Mouse (Mus musculus) right cerebral cortex, adult 18-20 months (tissue): Measurements from ENCODE around the gene Hectd4.
A peak's percentile ranks its signal among the peaks of the same experiment; 100 is the strongest.
"Not testable (repeated sequence)": the region's sequence is repeated elsewhere in the genome, so short reads cannot be mapped to it uniquely, and the experiment has no call there.

Experiments used
- DNase-seq: peaks from one replicate; pipeline ENCODE4 v3.0.0; 2022; ENCODE audit warnings: mixed read lengths

The Hectd4 gene

GRCm38 (mm10) chr5:121366449-121367225, 146.6 kb downstream of the Hectd4 start:
- no peak for DNase-seq

DNA sequence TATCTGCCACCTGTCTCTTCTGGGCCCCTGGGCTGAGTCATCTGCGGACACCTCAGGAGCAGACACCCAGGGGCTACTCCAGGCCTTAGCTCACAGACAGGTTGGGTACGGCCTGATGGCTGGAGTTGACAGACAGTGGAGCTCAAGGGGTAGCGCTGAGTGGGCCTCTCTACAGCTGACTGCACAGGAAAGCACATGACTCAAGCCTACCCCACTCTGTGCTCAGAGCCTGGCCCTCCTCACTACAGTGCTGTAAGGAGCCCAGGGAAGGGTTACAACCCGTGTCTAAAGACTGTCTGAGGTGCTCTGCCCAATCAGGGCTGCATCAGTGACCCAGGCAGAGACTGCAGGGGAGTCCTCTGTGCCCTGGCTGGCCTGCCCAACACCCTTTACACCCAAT, 147.2 kb downstream of the Hectd4 start:
- DNase-seq: no peak

DNA sequence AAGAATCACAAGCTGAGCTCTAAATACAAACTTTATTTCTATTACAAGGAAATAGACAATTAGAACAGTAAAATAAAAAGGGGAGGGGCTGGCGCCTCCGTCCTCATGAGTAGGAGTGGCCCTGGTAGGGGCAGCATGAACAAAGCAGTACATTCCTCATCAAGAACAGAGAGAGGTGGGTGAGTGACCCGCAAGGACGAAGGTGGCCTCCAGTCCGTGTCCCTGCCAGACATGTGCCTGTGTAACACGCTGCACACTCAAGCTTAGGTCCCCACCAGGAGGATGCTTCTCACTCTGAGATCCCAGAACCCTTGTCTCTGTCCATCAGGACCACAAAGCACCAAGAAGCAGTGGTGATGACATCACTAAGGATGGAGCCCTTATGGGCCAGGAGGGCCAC, 151.7 kb downstream of the Hectd4 start:
- no peak for DNase-seq

- no peak for DNase-seq
Observed at GRCm38 (mm10) chr5:121374790-121375189, 154.8 kb downstream of the Hectd4 start.

GRCm38 (mm10) chr5:121376972-121377371, 157.0 kb downstream of the Hectd4 start:
- not testable (repeated sequence) for DNase-seq

DNA sequence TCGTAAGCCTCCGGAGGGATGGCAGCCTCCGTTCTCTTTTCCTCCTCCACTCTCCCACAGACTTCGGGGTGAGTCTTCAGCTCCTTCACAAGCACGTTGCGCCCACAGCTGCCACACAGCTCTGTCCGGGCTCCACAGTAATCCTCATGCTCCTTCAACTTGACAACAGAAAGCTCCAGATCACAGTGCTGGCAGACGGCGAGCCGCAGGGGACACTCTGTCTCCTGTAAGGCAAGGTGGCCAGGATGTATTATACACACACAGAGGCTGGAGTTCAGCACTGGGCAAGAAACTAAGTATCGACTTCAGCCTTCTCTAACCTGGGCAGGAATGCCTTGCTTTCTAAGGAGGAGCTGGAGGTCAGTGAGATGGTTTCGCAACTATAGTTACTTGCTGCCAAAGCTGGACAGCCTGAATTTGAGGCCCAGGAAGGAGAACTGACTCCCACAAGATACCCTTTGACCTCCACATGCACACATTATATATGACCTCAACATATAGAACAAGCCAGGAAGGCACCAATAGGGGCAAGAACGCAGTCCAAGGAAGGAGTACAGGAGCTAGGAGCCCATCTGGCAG, 158.7 kb downstream of the Hectd4 start:
- no peak for DNase-seq

- no peak for DNase-seq
Observed at GRCm38 (mm10) chr5:121380692-121381091, 160.7 kb downstream of the Hectd4 start.

- no peak for DNase-seq
Observed at GRCm38 (mm10) chr5:121383857-121384756, 164.1 kb downstream of the Hectd4 start.

- DNase-seq: peak; percentile 55
Observed at GRCm38 (mm10) chr5:121384757-121385460, 164.9 kb downstream of the Hectd4 start.

DNA sequence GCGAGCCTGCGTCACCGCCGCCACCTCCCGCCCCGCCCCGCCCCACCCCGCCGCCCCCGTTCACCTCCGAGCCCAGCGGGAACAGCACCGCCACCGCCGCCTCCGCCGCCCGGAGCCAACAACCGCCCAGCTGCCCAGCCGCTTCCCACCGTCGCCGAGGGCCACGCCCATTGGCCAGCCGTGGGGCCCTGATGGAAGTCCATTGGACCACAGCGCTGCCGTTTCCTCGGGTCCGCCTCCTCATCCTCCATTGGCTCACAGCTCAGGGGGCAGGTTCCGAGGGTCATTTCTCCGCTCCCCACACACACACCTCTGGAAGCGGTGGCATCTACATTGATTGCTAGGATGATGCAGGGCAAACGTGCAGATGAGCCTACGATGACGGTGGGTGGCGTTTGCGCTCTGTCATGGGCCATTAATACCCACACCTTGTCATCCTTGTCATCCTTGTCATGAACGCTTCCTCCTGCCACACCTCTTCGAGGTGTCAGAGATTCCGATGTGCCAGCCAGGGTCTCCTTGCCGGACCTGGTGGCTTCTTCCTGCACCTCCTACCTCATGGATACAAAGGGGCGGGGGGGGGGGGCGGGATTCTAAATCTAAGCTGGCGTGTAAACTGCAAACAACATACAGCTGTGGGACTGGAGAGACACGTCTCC, 165.6 kb downstream of the Hectd4 start, which contains the start of gene Trafd1:
Gene Trafd1, minus strand, starts transcription at position 172 of the 659 bp plus-strand sequence.
- peak; percentile 96 for DNase-seq

DNA sequence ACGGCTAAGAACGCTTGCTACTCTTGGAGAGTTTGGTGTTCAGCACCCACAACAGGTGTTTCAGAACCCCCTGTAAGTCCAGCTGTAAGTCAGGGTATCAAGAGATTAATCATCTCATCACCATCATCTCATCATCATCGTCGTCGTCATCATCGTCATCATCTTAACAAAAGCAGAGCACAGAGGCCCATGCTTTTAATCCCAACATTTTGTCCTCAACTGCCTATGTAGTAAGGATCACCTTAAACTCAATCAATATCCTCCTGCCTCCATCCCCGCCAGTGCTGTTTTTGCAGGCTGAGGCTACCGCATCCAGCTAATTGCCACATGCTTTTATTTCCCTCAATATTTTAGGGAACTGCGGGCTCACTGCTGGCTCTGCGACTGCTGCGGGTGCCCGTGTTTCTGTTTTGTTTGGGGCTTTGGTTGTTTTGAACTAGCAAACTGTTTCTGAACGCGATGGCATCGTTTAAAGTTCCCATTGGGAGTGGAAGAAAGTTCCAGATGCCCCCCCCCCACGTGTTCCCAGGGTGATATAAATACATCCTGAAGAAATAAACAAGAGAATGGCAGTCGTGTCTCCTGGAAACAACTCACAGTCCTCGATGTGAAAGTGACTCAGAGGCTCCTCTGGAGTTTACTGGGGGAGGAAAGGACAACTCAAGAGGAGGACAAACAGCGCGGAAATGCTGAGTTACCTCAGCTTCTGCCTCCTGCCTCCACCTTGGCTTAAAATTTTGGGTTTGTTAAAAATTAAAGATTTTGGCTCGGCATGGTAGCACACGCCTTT, 166.3 kb downstream of the Hectd4 start:
- peak; percentile 67 for DNase-seq

DNA sequence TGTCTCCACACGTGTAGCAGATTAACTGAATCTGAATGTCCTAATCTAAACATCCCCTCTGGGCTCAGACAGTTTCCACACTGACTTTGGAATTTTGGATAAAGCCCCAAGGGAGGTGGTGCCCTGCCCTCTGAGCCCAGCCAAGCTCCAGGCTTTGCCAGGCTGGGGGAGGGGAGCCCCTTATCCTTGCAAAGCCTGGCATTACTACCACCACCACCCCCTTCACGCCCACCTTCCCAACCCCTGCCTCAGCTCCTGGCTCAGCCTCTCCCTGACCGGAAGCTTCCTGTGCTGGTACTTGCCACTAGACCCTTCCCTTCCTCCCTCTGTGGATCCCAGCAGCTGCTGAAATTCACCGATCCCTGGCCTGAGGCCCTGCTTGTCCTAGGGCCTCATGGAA, 167.1 kb downstream of the Hectd4 start:
- DNase-seq: no peak

- peak; percentile 39 for DNase-seq
Observed at GRCm38 (mm10) chr5:121389106-121389505, 169.1 kb downstream of the Hectd4 start.

DNA sequence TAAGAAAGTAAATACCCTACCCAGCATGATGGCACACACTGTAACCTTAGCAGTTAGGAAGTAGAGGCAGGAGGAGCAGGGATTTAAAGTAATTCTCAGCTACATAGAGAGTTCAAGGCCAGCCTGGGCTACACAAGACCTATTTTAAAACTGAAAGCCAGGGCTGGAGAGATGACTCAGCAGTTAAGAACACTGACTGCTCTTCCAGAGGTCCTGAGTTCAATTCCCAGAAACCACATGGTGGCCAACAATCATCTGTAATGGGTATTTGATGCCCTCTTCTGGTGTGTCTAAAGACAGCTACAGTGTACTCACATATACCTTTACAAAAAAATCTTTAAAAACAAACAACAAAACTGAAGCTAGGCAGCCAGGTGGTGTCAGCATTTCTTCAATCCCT, 169.7 kb downstream of the Hectd4 start:
- no peak for DNase-seq

- DNase-seq: no peak
Observed at GRCm38 (mm10) chr5:121392667-121393380, 172.8 kb downstream of the Hectd4 start.

DNA sequence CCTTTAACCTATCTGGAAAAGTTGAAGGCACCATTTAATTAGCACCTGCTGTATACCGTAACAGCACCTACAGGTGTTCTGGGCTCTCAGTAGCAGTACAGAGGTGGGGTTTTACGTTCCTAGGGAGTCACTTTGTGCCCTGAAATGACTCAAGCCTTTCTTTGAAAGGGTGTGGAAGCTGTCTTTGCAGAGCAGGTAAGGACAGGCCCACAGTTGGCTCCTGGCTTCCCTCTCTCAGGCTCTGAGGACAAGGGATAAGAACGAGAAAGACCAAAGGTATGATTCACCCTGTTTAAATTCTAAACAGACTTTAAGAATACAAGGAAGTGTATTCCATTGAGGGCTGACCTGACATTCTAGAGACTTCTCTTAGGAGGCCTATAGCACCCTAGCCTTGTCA, 173.4 kb downstream of the Hectd4 start:
- DNase-seq: no peak

GRCm38 (mm10) chr5:121395621-121396020, 175.6 kb downstream of the Hectd4 start:
- DNase-seq: no peak

DNA sequence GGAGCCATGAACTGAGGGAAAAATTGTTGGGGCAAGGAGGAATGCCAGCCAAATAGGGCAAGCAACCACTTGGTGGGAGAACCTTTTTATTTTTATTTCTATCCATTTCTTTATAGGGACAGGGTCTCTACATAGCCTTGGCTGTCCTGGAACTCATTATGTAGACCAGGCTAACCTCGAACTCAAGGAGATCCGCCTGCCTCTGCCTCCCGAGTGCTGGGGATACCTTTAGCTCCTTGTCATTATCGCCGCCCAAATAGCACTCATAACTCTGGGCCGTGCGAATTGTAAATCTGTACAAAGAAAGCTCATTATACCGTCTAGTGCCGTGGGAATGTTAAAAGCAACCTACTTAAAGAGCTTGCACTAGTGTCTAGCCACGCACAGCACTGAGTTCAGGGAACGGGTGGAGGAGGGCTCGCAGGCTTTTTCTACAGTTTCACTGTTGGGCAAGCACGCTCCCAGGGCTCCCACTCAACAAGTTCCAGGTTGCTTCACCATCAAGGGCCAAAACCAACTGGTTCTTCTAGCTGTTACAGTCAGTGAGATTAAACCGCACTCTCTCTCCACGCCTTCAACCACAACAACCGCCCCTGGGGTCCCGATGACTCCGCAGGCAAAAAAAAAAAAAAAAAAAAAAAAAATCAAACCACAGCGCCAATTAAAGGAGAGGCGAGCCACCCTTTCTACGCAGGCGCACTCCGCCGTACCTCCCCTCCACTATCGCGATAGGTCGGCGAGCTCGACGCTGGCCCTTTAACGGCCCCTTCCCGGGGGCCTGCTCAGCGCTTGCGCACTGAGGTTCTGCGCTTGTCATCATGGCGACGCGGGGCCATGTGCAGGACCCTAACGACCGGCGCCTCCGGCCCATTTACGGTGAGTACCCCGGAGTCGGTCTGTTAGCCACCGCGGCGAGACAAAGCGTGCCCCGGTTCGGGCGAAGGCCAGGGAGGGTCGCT, 177.4 kb downstream of the Hectd4 start, which contains the start of gene Naa25:
Gene Naa25, plus strand, starts transcription at position 750 of the 959 bp plus-strand sequence.
- DNase-seq: peak; percentile 94
